ENCODE assay signal across 8 mouse cellular contexts in the genomic region with DNA sequence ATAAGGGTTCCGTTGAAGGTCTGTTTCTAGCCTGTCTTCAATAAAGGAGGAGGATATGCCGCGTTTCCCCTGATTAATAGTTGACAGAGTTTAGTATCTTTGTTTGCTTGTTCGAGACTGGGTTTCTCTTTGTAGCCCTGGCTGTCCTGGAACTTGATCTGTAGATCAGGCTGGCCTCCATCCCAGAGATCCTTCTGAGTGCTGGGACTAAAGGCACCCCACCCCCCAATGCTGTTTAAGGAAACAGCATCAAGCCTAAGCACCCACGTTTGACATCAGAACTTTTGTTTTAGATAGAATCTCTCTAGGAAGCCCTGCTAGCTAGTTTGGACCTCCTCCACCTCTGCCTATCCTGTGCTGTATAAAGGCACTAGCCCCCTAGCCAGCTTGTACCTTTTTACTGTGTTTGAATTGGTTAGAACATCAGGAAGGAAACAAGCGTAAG. TPM values are rescaled to one million over a fixed set of nuclear protein-coding genes. Genes with fewer than 3 reads are reported as not detected.
A peak's percentile ranks its signal among the peaks of the same experiment; 100 is the strongest.
DNase-seq lines count a peak whose midpoint lies in the region; ATAC-seq and TF ChIP-seq lines count a peak whose summit lies in the region.

No protein-coding gene starts in this region.

- peak overlapping the region; percentile 61 for H3K4me3 ChIP-seq in thymus, adult 2 months (ENCODE audit: control insufficient read depth, insufficient read depth, low read length)
- peak overlapping the region; percentile 95 for H3K4me3 ChIP-seq in forebrain, embryonic 15.5 days
- H3K4me3 ChIP-seq in liver, embryonic 13.5 days (replicated peaks) = peak overlapping the region; percentile 82
- peak overlapping the region; percentile 98 for H3K4me3 ChIP-seq in stomach, embryonic 16.5 days (replicated peaks; ENCODE audit: low read length)

- ATAC-seq in forebrain, embryonic 15.5 days (replicated peaks) = no peak
- no peak for ATAC-seq in liver, embryonic 13.5 days (ENCODE audit: low read depth)
- ATAC-seq in stomach, embryonic 16.5 days (ENCODE audit: insufficient read depth, low FRiP score) = no peak

- no peaks in the 10 kb centered on the region for H3K27me3 ChIP-seq in thymus, adult 2 months (ENCODE audit: control insufficient read depth, insufficient read depth, low read length)
- H3K27me3 ChIP-seq in forebrain, embryonic 15.5 days = no peaks in the 10 kb centered on the region
- H3K27me3 ChIP-seq in liver, embryonic 13.5 days = no peaks in the 10 kb centered on the region
- H3K27me3 ChIP-seq in stomach, embryonic 16.5 days (ENCODE audit: control insufficient read depth, insufficient read depth, low read length) = no peaks in the 10 kb centered on the region

- peak overlapping the region; percentile 57 for H3K27ac ChIP-seq in thymus, adult 2 months (ENCODE audit: control insufficient read depth, insufficient read depth, low read length)
- H3K27ac ChIP-seq in forebrain, embryonic 15.5 days (replicated peaks) = 0 out of 2 replicates have a peak overlapping the region, but pooled peaks have one; percentile 76
- peak overlapping the region; percentile 85 for H3K27ac ChIP-seq in liver, embryonic 13.5 days
- peak overlapping the region; percentile 72; the same call in 1 of the 2 replicates for H3K27ac ChIP-seq in stomach, embryonic 16.5 days (ENCODE audit: low read length)

- H3K9me3 ChIP-seq in forebrain, embryonic 15.5 days = no peaks in the 10 kb centered on the region
- no peaks in the 10 kb centered on the region for H3K9me3 ChIP-seq in liver, embryonic 13.5 days (replicated peaks)
- no peaks in the 10 kb centered on the region for H3K9me3 ChIP-seq in stomach, embryonic 16.5 days (replicated peaks; ENCODE audit: control insufficient read depth, low read length)

- H3K36me3 ChIP-seq in thymus, adult 2 months (ENCODE audit: control insufficient read depth, insufficient read depth, low read length) = no peaks in the 10 kb centered on the region
- no peaks in the 10 kb centered on the region for H3K36me3 ChIP-seq in forebrain, embryonic 15.5 days
- H3K36me3 ChIP-seq in liver, embryonic 13.5 days = no peaks in the 10 kb centered on the region
- no peaks in the 10 kb centered on the region for H3K36me3 ChIP-seq in stomach, embryonic 16.5 days (ENCODE audit: control insufficient read depth, insufficient read depth, low read length)

- peak overlapping the region; percentile 61 for H3K4me2 ChIP-seq in forebrain, embryonic 15.5 days (replicated peaks)
- H3K4me2 ChIP-seq in liver, embryonic 13.5 days = peak overlapping the region; percentile 93
- peak overlapping the region; percentile 77 for H3K4me2 ChIP-seq in stomach, embryonic 16.5 days (ENCODE audit: low read depth, low read length)

- H3K4me1 ChIP-seq in thymus, adult 2 months (replicated peaks; ENCODE audit: control insufficient read depth, insufficient read depth, low read length) = peaks cover 7% of the 10 kb centered on the region
- H3K4me1 ChIP-seq in forebrain, embryonic 15.5 days = peaks cover 17% of the 10 kb centered on the region
- H3K4me1 ChIP-seq in liver, embryonic 13.5 days (replicated peaks) = peaks cover 42% of the 10 kb centered on the region
- H3K4me1 ChIP-seq in stomach, embryonic 16.5 days (ENCODE audit: control insufficient read depth, insufficient read depth, low read length) = peaks cover 15% of the 10 kb centered on the region

- no peak for DNase-seq in thymus, adult 2 months
- DNase-seq in thymus, adult 18-20 months = no peak
- no peak for DNase-seq in liver, embryonic 13.5 days
- DNase-seq in layer of hippocampus, adult 9-11 months = no peak
- DNase-seq in adipocyte (ENCODE audit: low spot score) = no peak
- no peak for DNase-seq in gastrocnemius, adult 8-10 months (ENCODE audit: low spot score in 2 of 2)

- no peak for TF ChIP-seq CTCF in thymus, adult 2 months (IDR thresholded peaks at IDR 0.05; ENCODE audit: borderline replicate concordance, control insufficient read depth, extremely low read depth, insufficient read depth, low read length, poor library complexity)

- no peak for TF ChIP-seq POLR2A in thymus, adult 2 months (IDR thresholded peaks at IDR 0.05; ENCODE audit: control insufficient read depth, extremely low read depth, insufficient read depth, low read length, poor library complexity)

- H3K9ac ChIP-seq in forebrain, embryonic 15.5 days (replicated peaks) = peak overlapping the region; percentile 92
- peak overlapping the region; percentile 94 for H3K9ac ChIP-seq in liver, embryonic 13.5 days
- peak overlapping the region; percentile 92 for H3K9ac ChIP-seq in stomach, embryonic 16.5 days (ENCODE audit: low read length)

- 14% methylated on average over 6 of the region's 6 CpGs for WGBS in thymus, adult 2 months
- 13% methylated on average over 6 of the region's 6 CpGs for WGBS in forebrain, embryonic 15.5 days
- WGBS in liver, embryonic 13.5 days (ENCODE audit: insufficient replicate concordance) = 14% methylated on average over 6 of the region's 6 CpGs
- WGBS in stomach, embryonic 16.5 days = 16% methylated on average over 6 of the region's 6 CpGs

RNA-seq across cellular contexts. Expression of gene Cds2, which starts 1.3 kb away (rescaled TPM):
- 74.7 and 77.9 TPM in 2 replicates for polyA plus RNA-seq in thymus, adult 2 months (2012; rRNA removed)
- 25.7 and 27.6 TPM in 2 replicates for polyA plus RNA-seq in forebrain, embryonic 15.5 days (2015; fragmentation: Nextera tagmentation; extraction: Ambion mirVana)
- polyA plus RNA-seq in liver, embryonic 13.5 days (2015; fragmentation: Nextera tagmentation; extraction: Ambion mirVana) = 10.2 and 13.3 TPM in 2 replicates
- 19.7 and 20.3 TPM in 2 replicates for polyA plus RNA-seq in stomach, embryonic 16.5 days (2015; fragmentation: Nextera tagmentation; extraction: Ambion mirVana)
- total RNA-seq in gastrocnemius, adult 8-10 months (2022) = 10 to 100 TPM; 13.4 to 20.7 (median 15.7) TPM

RNA-seq across cellular contexts. Expression of gene Pcna, which starts 11.2 kb away (rescaled TPM):
- polyA plus RNA-seq in thymus, adult 2 months (2012; rRNA removed) = 382 and 470 TPM in 2 replicates
- 190 and 193 TPM in 2 replicates for polyA plus RNA-seq in forebrain, embryonic 15.5 days (2015; fragmentation: Nextera tagmentation; extraction: Ambion mirVana)
- 369 and 404 TPM in 2 replicates for polyA plus RNA-seq in liver, embryonic 13.5 days (2015; fragmentation: Nextera tagmentation; extraction: Ambion mirVana)
- 197 and 208 TPM in 2 replicates for polyA plus RNA-seq in stomach, embryonic 16.5 days (2015; fragmentation: Nextera tagmentation; extraction: Ambion mirVana)
- 10 to 100 TPM; 19.1 to 21.7 (median 20.9) TPM for total RNA-seq in gastrocnemius, adult 8-10 months (2022)

RNA-seq across cellular contexts. Expression of gene Tmem230, which starts 16.7 kb away (rescaled TPM):
- 75.0 and 82.6 TPM in 2 replicates for polyA plus RNA-seq in thymus, adult 2 months (2012; rRNA removed)
- polyA plus RNA-seq in forebrain, embryonic 15.5 days (2015; fragmentation: Nextera tagmentation; extraction: Ambion mirVana) = 47.1 and 47.2 TPM in 2 replicates
- polyA plus RNA-seq in liver, embryonic 13.5 days (2015; fragmentation: Nextera tagmentation; extraction: Ambion mirVana) = 17.5 and 21.7 TPM in 2 replicates
- polyA plus RNA-seq in stomach, embryonic 16.5 days (2015; fragmentation: Nextera tagmentation; extraction: Ambion mirVana) = 38.2 and 40.6 TPM in 2 replicates
- total RNA-seq in gastrocnemius, adult 8-10 months (2022) = 10 to 100 TPM; 25.1 to 30.6 (median 28.4) TPM
